Comparison of ENCODE assay signal across 19 mouse cellular contexts in the genomic region with DNA sequence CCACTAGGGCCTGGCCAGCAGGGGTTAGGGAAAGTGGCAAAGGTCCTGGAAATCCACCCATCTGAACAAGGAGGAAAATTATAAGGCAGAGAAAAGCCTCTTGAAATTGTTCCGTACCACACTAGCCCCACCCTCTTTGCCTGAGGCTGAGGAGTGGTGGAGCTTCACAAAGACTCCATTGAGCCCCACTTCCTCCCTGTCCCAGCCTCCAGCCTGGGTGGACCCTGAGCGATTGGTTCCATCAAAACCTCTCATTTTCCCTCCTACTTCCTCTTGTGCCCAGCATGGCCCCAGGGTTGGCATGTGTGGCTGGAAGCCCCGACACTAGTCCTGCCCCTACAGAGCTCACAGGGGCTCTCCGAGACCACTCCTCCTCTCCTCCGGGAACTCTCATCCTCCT. TPM values are rescaled to one million over a fixed set of nuclear protein-coding genes. Genes with fewer than 3 reads are reported as not detected.
DNase-seq lines count a peak whose midpoint lies in the region; ATAC-seq and TF ChIP-seq lines count a peak whose summit lies in the region.
"Had no signal": no experiment of that assay in that cellular context is flagged by ENCODE, and none has a peak within 500 bp of the region (broad histone marks: within the 10 kb centered on the region; RNA-seq: fewer than 3 reads in every experiment).

No protein-coding gene starts in this region.

- H3K36me3 ChIP-seq in heart, embryonic 13.5 days = peaks cover 28% of the 10 kb centered on the region
- no peaks in the 10 kb centered on the region for H3K36me3 ChIP-seq in E14TG2a.4 (ENCODE audit: insufficient read depth, low read length)
- H3K36me3 ChIP-seq in embryonic facial prominence, embryonic 10.5 days (replicated peaks) = no peaks in the 10 kb centered on the region
- no peaks in the 10 kb centered on the region for H3K36me3 ChIP-seq in limb, embryonic 10.5 days
- H3K36me3 ChIP-seq: G1E; stomach, embryonic 15.5 days had no signal

- H3K27ac ChIP-seq in heart, embryonic 13.5 days (replicated peaks) = 0 out of 2 replicates have a peak overlapping the region, but pooled peaks have one; percentile 33
- peak overlapping the region; percentile 24; the same call in 1 of the 2 replicates for H3K27ac ChIP-seq in embryonic facial prominence, embryonic 10.5 days (replicated peaks)
- 0 out of 2 replicates have a peak overlapping the region, but pooled peaks have one; percentile 51 for H3K27ac ChIP-seq in limb, embryonic 10.5 days

- no peak overlapping the region for H3K4me3 ChIP-seq in heart, embryonic 13.5 days
- peak overlapping the region; percentile 50 for H3K4me3 ChIP-seq in E14TG2a.4 (replicated peaks; ENCODE audit: low read length)
- H3K4me3 ChIP-seq in embryonic facial prominence, embryonic 10.5 days = no peak overlapping the region
- no peak overlapping the region for H3K4me3 ChIP-seq in limb, embryonic 10.5 days
- H3K4me3 ChIP-seq: heart, embryonic 12.5 days; stomach, embryonic 15.5 days had no signal

- no peak for TF ChIP-seq CTCF in E14TG2a.4 (conservative IDR thresholded peaks at IDR 0.05; ENCODE audit: low read length)

- no peak for ATAC-seq in heart, embryonic 13.5 days (ENCODE audit: extremely low read depth, insufficient number of reproducible peaks, low FRiP score, low TSS enrichment)

- intact Hi-C loops in heart, postnatal 10 days (cut with DNase I) = no loop called here

- H3K9me3 ChIP-seq in heart, embryonic 13.5 days = no peaks in the 10 kb centered on the region
- no peaks in the 10 kb centered on the region for H3K9me3 ChIP-seq in E14TG2a.4 (ENCODE audit: low read length)
- no peaks in the 10 kb centered on the region for H3K9me3 ChIP-seq in embryonic facial prominence, embryonic 10.5 days
- H3K9me3 ChIP-seq in limb, embryonic 10.5 days (replicated peaks) = no peaks in the 10 kb centered on the region
- H3K9me3 ChIP-seq: G1E; heart, embryonic 12.5 days; stomach, embryonic 15.5 days had no signal

- H3K4me2 ChIP-seq in heart, embryonic 13.5 days = no peak overlapping the region
- H3K4me2 ChIP-seq: heart, embryonic 12.5 days; liver, embryonic 11.5 days; midbrain, embryonic 11.5 days; stomach, embryonic 15.5 days had no signal

- H3K9ac ChIP-seq in heart, embryonic 13.5 days = 0 out of 2 replicates have a peak overlapping the region, but pooled peaks have one; percentile 58
- H3K9ac ChIP-seq: heart, embryonic 12.5 days; stomach, embryonic 15.5 days had no signal

- H3K27me3 ChIP-seq in heart, embryonic 13.5 days (replicated peaks) = no peaks in the 10 kb centered on the region
- H3K27me3 ChIP-seq in E14TG2a.4 (ENCODE audit: insufficient read depth, low read length) = peaks cover 40% of the 10 kb centered on the region
- peaks cover 5% of the 10 kb centered on the region; the same call in 1 of the 2 replicates for H3K27me3 ChIP-seq in embryonic facial prominence, embryonic 10.5 days (replicated peaks; ENCODE audit: low read depth, poor library complexity, severe bottlenecking)
- peaks cover 4% of the 10 kb centered on the region; the same call in 1 of the 2 replicates for H3K27me3 ChIP-seq in limb, embryonic 10.5 days (ENCODE audit: low read depth, poor library complexity, severe bottlenecking)
- H3K27me3 ChIP-seq: heart, embryonic 12.5 days; stomach, embryonic 15.5 days had no signal

- peaks cover 74% of the 10 kb centered on the region for H3K4me1 ChIP-seq in heart, embryonic 13.5 days
- peaks cover 42% of the 10 kb centered on the region for H3K4me1 ChIP-seq in E14TG2a.4 (replicated peaks; ENCODE audit: low read depth, low read length)
- H3K4me1 ChIP-seq in embryonic facial prominence, embryonic 10.5 days = peaks cover 29% of the 10 kb centered on the region
- H3K4me1 ChIP-seq in limb, embryonic 10.5 days = peaks cover 41% of the 10 kb centered on the region

- WGBS in heart, embryonic 13.5 days = 77% methylated on average over 5 of the region's 5 CpGs
- 51% methylated on average over 5 of the region's 5 CpGs for WGBS in embryonic facial prominence, embryonic 10.5 days
- WGBS in limb, embryonic 10.5 days = 79% methylated on average over 5 of the region's 5 CpGs

- no peak for DNase-seq in heart, postnatal 10 days
- DNase-seq in embryonic facial prominence, embryonic 10.5 days (ENCODE audit: low spot score) = no peak
- no peak for DNase-seq in limb, embryonic 10.5 days (ENCODE audit: low spot score)
- no peak for DNase-seq in ovary, postnatal 36 days (ENCODE audit: low spot score)
- no peak for DNase-seq in retina, embryonic 14.5 days (ENCODE audit: low spot score)
- no peak for DNase-seq in cerebellum, postnatal 36 days
- DNase-seq: cerebellum, adult 11 months; lung, adult 2 months had no signal

RNA-seq across cellular contexts. Expression of gene Cspg4, which starts 12.5 kb away (rescaled TPM):
- polyA plus RNA-seq in heart, embryonic 13.5 days (2015; fragmentation: Nextera tagmentation; extraction: Ambion mirVana) = 24.2 and 26.2 TPM in 2 replicates
- 10 to 100 TPM; 42.6 to 43.4 TPM for total RNA-seq in heart, postnatal 10 days (2021)
- polyA plus RNA-seq in embryonic facial prominence, embryonic 10.5 days (2016; fragmentation: Nextera tagmentation; extraction: Ambion mirVana) = 2.2 and 2.5 TPM in 2 replicates
- polyA plus RNA-seq in limb, embryonic 10.5 days (2016; fragmentation: Nextera tagmentation; extraction: Ambion mirVana) = 2.1 and 5.0 TPM in 2 replicates
- total RNA-seq: neutrophil, adult 5-6 weeks had no signal
- polyA plus RNA-seq: G1E had no signal

RNA-seq across cellular contexts. Expression of gene Odf3l1, which starts 12.8 kb away (rescaled TPM):
- polyA plus RNA-seq in heart, embryonic 13.5 days (2015; fragmentation: Nextera tagmentation; extraction: Ambion mirVana) = 0.49 and 0.73 TPM in 2 replicates
- under 1 TPM in 1 of 2 experiments, not detected in 1; 0.32 TPM for total RNA-seq in heart, postnatal 10 days (2021)
- polyA plus RNA-seq in embryonic facial prominence, embryonic 10.5 days (2016; fragmentation: Nextera tagmentation; extraction: Ambion mirVana) = not detected in 2 replicates
- polyA plus RNA-seq in limb, embryonic 10.5 days (2016; fragmentation: Nextera tagmentation; extraction: Ambion mirVana) = 0.35 TPM in 1 of 2 replicates, not detected in the other
- total RNA-seq: G1E; gastrocnemius, postnatal 36 days; left cerebral cortex, postnatal 10 days; neutrophil, adult 5-6 weeks had no signal
- polyA plus RNA-seq: embryonic facial prominence, embryonic 11.5 days; G1E; liver, embryonic 11.5 days; midbrain, embryonic 11.5 days had no signal

RNA-seq across cellular contexts. Expression of gene Snx33, which starts 50.9 kb away (rescaled TPM):
- 6.6 TPM in 2 replicates for polyA plus RNA-seq in heart, embryonic 13.5 days (2015; fragmentation: Nextera tagmentation; extraction: Ambion mirVana)
- total RNA-seq in heart, postnatal 10 days (2021) = 10 to 100 TPM; 11.5 to 13.1 TPM
- polyA plus RNA-seq in embryonic facial prominence, embryonic 10.5 days (2016; fragmentation: Nextera tagmentation; extraction: Ambion mirVana) = 10.4 and 11.1 TPM in 2 replicates
- 9.3 and 11.6 TPM in 2 replicates for polyA plus RNA-seq in limb, embryonic 10.5 days (2016; fragmentation: Nextera tagmentation; extraction: Ambion mirVana)

RNA-seq across cellular contexts. Expression of gene Imp3, which starts 60.0 kb away (rescaled TPM):
- polyA plus RNA-seq in heart, embryonic 13.5 days (2015; fragmentation: Nextera tagmentation; extraction: Ambion mirVana) = 61.8 and 63.2 TPM in 2 replicates
- total RNA-seq in heart, postnatal 10 days (2021) = 10 to 100 TPM; 45.5 to 48.7 TPM
- polyA plus RNA-seq in embryonic facial prominence, embryonic 10.5 days (2016; fragmentation: Nextera tagmentation; extraction: Ambion mirVana) = 66.3 and 69.3 TPM in 2 replicates
- polyA plus RNA-seq in limb, embryonic 10.5 days (2016; fragmentation: Nextera tagmentation; extraction: Ambion mirVana) = 70.5 and 77.9 TPM in 2 replicates
